ENCODE assay signal across 26 mouse cellular contexts in genomic region chr13:110802841-110803240, GRCm38 (mm10).
A peak's percentile ranks its signal among the peaks of the same experiment; 100 is the strongest.
DNase-seq lines count a peak whose midpoint lies in the region; ATAC-seq and TF ChIP-seq lines count a peak whose summit lies in the region.
"Had no signal": no experiment of that assay in that cellular context is flagged by ENCODE, and none has a peak within 500 bp of the region (broad histone marks: within the 10 kb centered on the region; RNA-seq: fewer than 3 reads in every experiment).

No protein-coding gene starts in this region.

- TF ChIP-seq RAD21 in CH12.LX (IDR thresholded peaks at IDR 0.05; ENCODE audit: low read depth, low read length) = no peak

- no peak for TF ChIP-seq CTCF in lung, embryonic 14.5 days (IDR thresholded peaks at IDR 0.05; ENCODE audit: low read depth)
- no peak for TF ChIP-seq CTCF in CH12.LX (conservative IDR thresholded peaks at IDR 0.05 in 1 of 2, IDR thresholded peaks at IDR 0.05 in 1 of 2; ENCODE audit: low read depth in 2 of 2, low read length in 2 of 2)

- no peaks in the 10 kb centered on the region for H3K27me3 ChIP-seq in lung, embryonic 14.5 days (ENCODE audit: insufficient read depth, low read length)
- no peaks in the 10 kb centered on the region for H3K27me3 ChIP-seq in CH12.LX (replicated peaks)
- H3K27me3 ChIP-seq: forebrain, embryonic 13.5 days; heart, embryonic 13.5 days had no signal

- no peak overlapping the region for H3K4me2 ChIP-seq in lung, embryonic 14.5 days
- peak overlapping the region; percentile 57; the same call in 1 of the 2 replicates for H3K4me2 ChIP-seq in CH12.LX (ENCODE audit: insufficient read depth, low read depth, poor library complexity, severe bottlenecking)
- H3K4me2 ChIP-seq: forebrain, embryonic 13.5 days; heart, embryonic 13.5 days; hindbrain, embryonic 14.5 days had no signal

- no peak overlapping the region for H3K4me3 ChIP-seq in lung, embryonic 14.5 days (ENCODE audit: low read depth, low read length)
- H3K4me3 ChIP-seq in CH12.LX (replicated peaks in 1 of 3; ENCODE audit: low read depth in 2 of 3, low read length in 2 of 3, poor library complexity in 1 of 3) = no peak overlapping the region
- H3K4me3 ChIP-seq: forebrain, embryonic 10.5 days; forebrain, embryonic 13.5 days; heart, adult 2 months; heart, embryonic 10.5 days; heart, embryonic 13.5 days had no signal

- TF ChIP-seq POLR2A in CH12.LX (IDR thresholded peaks at IDR 0.05; ENCODE audit: low read depth, low read length) = no peak

- no peaks in the 10 kb centered on the region for H3K9me3 ChIP-seq in lung, embryonic 14.5 days (ENCODE audit: low read depth, low read length)
- no peaks in the 10 kb centered on the region for H3K9me3 ChIP-seq in CH12.LX (replicated peaks; ENCODE audit: low read length)
- H3K9me3 ChIP-seq: forebrain, embryonic 10.5 days; forebrain, embryonic 13.5 days; heart, embryonic 10.5 days; heart, embryonic 13.5 days had no signal

- no peaks in the 10 kb centered on the region for H3K79me2 ChIP-seq in CH12.LX (replicated peaks; ENCODE audit: control insufficient read depth, extremely low read depth, insufficient read depth, poor library complexity, severe bottlenecking)

- ATAC-seq in lung, embryonic 14.5 days (ENCODE audit: insufficient read depth) = no peak
- ATAC-seq: activated CD4-positive, CD25-positive, alpha-beta regulatory T cell, adult 4 months; CD4-positive, CD25-positive, alpha-beta regulatory T cell, adult 4 months; forebrain, embryonic 13.5 days; forebrain, embryonic 16.5 days; hindbrain, postnatal 0 days; inflammation-experienced regulatory T-cells, adult 6 months had no signal

- dilution Hi-C loops in CH12.LX (cut with MboI; ENCODE audit: extremely low pct_ligation_motif_present, extremely low pct_unique_long_range_greater_than_20kb, low sequenced_read_pairs) = no loop called here

- 60% methylated on average over 6 of the region's 6 CpGs for WGBS in lung, embryonic 14.5 days
- WGBS in large intestine, adult 2 months = 27% methylated on average over 6 of the region's 6 CpGs

- no peak overlapping the region for H3K9ac ChIP-seq in lung, embryonic 14.5 days
- H3K9ac ChIP-seq in CH12.LX (ENCODE audit: insufficient read depth, low read depth) = no peak overlapping the region
- H3K9ac ChIP-seq: forebrain, embryonic 13.5 days; heart, embryonic 13.5 days; hindbrain, embryonic 14.5 days had no signal

- peak; percentile 10 for DNase-seq in lung, embryonic 14.5 days
- no peak for DNase-seq in lung, postnatal 36 days
- DNase-seq in CH12.LX (ENCODE audit: extremely low read depth) (no peak), adipocyte (ENCODE audit: low spot score) (no peak)
- peak; percentile 33 for DNase-seq in brain, adult 2 months (ENCODE audit: low read depth, low spot score)
- peak; percentile 68 for DNase-seq in large intestine, adult 2 months (ENCODE audit: low read depth, low spot score)
- DNase-seq: adrenal gland, postnatal 10 days; adrenal gland, postnatal 36 days; cerebellum, adult 11 months; cerebellum, adult 2 months; cerebellum, adult 9-11 months; gastrocnemius, postnatal 10 days; gastrocnemius, postnatal 36 days; heart, adult 2 months; heart, postnatal 14 days; heart, postnatal 4 days had no signal

- no peak for TF ChIP-seq EP300 in CH12.LX (IDR thresholded peaks at IDR 0.05; ENCODE audit: low read length)

- H3K4me1 ChIP-seq in lung, embryonic 14.5 days (ENCODE audit: insufficient read depth) = no peaks in the 10 kb centered on the region
- H3K4me1 ChIP-seq in CH12.LX (ENCODE audit: control insufficient read depth in 1 of 2, insufficient read depth in 2 of 2) = peaks cover 0 to 5% of the 10 kb centered on the region in 2 experiments; a peak in 2 of 4 replicates
- H3K4me1 ChIP-seq: forebrain, embryonic 10.5 days; forebrain, embryonic 13.5 days had no signal

- no peaks in the 10 kb centered on the region for H3K36me3 ChIP-seq in lung, embryonic 14.5 days (ENCODE audit: insufficient read depth)
- no peaks in the 10 kb centered on the region for H3K36me3 ChIP-seq in CH12.LX (replicated peaks in 1 of 2; ENCODE audit: control insufficient read depth in 1 of 2, insufficient read depth in 1 of 2, low read length in 1 of 2)
- H3K36me3 ChIP-seq: forebrain, embryonic 10.5 days; heart, embryonic 10.5 days; heart, embryonic 13.5 days had no signal

- H3K27ac ChIP-seq in lung, embryonic 14.5 days (ENCODE audit: low read depth) = no peak overlapping the region
- no peak overlapping the region for H3K27ac ChIP-seq in CH12.LX (ENCODE audit: insufficient read depth, low read depth)
- H3K27ac ChIP-seq: forebrain, embryonic 10.5 days; forebrain, embryonic 13.5 days; heart, adult 2 months; heart, embryonic 10.5 days; heart, embryonic 13.5 days; hindbrain, embryonic 14.5 days; hindbrain, postnatal 0 days had no signal

- in situ Hi-C loops in CH12.LX (cut with MboI; ENCODE audit: low pct_ligation_motif_present, low pct_unique_long_range_greater_than_20kb, low sequenced_read_pairs) = no loop called here

TF ChIP-seq in CH12.LX, 34 proteins besides CTCF, POLR2A, EP300 and RAD21:
- TF ChIP-seq CHD1 (IDR thresholded peaks at IDR 0.05; ENCODE audit: low read depth, low read length) (no peak), POLR2AphosphoS2 (IDR thresholded peaks at IDR 0.05; ENCODE audit: low read depth, low read length) (no peak), ZKSCAN1 (IDR thresholded peaks at IDR 0.05; ENCODE audit: borderline replicate concordance, low read depth, low read length) (no peak), ZC3H11A (IDR thresholded peaks at IDR 0.05; ENCODE audit: low read depth, low read length) (no peak), SMC3 (IDR thresholded peaks at IDR 0.05; ENCODE audit: low read depth, low read length) (no peak), E2F4 (IDR thresholded peaks at IDR 0.05; ENCODE audit: insufficient replicate concordance, low read depth, low read length) (no peak), USF2 (conservative IDR thresholded peaks at IDR 0.05; ENCODE audit: low read depth, low read length) (no peak), CHD2 (IDR thresholded peaks at IDR 0.05; ENCODE audit: low read length) (no peak)

Comparison
In these comparisons a context has a peak if more than half of its experiments do, and no peak if none do; other contexts are left out.
1. DNase-seq: peak in lung, embryonic 14.5 days (single experiment), brain, adult 2 months (single experiment) and large intestine, adult 2 months (single experiment); none in lung, postnatal 36 days (single experiment), CH12.LX (single experiment) and adipocyte (single experiment).